Mouse (Mus musculus) R1 (cell line): ENCODE measurements around the gene Mgea5.

Experiments used
- DNase-seq: peaks from one replicate; pipeline ENCODE4 v3.0.0-alpha.2; 2018; ENCODE audit warnings: low read depth, low spot score

Gene Mgea5

DNA sequence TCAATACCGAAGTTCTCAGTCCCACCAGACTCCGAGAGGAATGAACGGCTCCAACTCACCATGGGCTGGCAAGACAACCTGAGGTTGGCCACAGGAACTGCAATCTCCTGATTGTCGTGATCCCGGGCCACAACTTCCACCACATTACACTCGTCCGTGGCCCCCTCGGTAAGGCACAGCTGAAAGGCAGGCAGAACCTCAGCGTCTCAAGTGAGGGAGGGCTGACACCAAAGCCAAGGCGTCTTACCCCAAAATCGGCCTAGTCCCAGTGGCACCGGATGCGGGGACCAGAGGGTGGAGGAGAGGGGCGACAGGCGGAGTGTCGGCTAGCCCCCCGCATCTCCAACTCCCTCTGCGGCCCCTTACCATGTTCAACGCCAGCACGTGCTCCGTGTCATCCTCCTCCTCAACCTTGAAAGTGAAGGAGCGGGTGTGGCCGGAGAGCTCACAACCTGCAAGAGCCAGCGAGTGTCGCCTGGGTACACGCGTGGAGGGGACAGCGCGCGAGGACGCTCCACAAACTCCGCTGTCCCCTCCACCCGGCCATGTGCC is 34.9 kb downstream of the Mgea5 start:
- peak; percentile 43 for DNase-seq

GRCm38 (mm10) chr19:45748206-45748605 is 35.4 kb downstream of the Mgea5 start:
- DNase-seq = no peak

DNA sequence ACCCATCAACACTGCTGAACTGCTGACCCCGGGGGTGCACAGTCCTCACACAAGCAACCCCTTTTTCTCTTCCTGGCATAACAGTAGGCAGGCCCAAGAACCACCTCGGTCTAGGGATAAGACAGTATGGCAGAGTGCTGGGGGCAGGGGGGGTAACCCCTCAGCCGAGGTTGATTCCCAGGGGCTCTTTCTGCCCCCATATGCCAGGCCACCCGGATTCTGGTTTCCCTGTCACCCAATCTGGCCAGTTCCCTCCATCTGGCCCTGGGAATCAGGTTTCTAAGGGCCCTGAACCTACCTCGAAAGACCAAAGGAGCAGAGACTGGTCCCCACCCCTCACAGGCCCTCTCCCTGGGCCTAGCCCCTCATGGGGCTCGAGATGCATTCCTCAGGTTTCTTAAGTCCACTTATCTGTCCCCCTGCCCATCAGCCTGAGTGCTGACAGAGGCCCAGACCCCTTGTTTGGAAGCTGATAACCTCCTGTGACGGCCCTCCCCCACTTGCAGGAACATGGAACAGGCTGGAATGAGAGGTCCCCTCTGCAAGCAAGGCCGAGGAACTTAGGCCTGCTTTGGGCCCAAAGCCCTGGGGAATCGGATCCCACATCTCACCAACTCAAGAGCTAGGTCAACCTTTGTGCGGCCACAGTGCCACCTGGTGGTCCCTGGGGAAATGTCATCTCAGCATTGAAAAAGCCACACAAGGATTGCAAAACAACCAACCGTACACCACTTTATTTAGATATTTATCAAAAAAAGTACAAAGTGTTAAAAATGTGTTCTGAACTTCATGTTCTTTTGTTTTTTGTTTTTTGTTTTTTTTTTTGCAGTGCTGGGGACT is 36.4 kb downstream of the Mgea5 start:
- peak; percentile 90 for DNase-seq

GRCm38 (mm10) chr19:45746153-45747020 is 37.2 kb downstream of the Mgea5 start:
- DNase-seq = peak; percentile 86

- no peak for DNase-seq
Measured at GRCm38 (mm10) chr19:45745344-45746152, 38.1 kb downstream of the Mgea5 start.

GRCm38 (mm10) chr19:45743619-45744018 is 40.0 kb downstream of the Mgea5 start:
- no peak for DNase-seq

GRCm38 (mm10) chr19:45742984-45743575 is 40.6 kb downstream of the Mgea5 start:
- DNase-seq = peak; percentile 58

- DNase-seq = no peak
Measured at GRCm38 (mm10) chr19:45742218-45742983, 41.2 kb downstream of the Mgea5 start, which contains the start of gene Fgf8. Fgf8 (minus strand) TSS chr19:45742915.

DNA sequence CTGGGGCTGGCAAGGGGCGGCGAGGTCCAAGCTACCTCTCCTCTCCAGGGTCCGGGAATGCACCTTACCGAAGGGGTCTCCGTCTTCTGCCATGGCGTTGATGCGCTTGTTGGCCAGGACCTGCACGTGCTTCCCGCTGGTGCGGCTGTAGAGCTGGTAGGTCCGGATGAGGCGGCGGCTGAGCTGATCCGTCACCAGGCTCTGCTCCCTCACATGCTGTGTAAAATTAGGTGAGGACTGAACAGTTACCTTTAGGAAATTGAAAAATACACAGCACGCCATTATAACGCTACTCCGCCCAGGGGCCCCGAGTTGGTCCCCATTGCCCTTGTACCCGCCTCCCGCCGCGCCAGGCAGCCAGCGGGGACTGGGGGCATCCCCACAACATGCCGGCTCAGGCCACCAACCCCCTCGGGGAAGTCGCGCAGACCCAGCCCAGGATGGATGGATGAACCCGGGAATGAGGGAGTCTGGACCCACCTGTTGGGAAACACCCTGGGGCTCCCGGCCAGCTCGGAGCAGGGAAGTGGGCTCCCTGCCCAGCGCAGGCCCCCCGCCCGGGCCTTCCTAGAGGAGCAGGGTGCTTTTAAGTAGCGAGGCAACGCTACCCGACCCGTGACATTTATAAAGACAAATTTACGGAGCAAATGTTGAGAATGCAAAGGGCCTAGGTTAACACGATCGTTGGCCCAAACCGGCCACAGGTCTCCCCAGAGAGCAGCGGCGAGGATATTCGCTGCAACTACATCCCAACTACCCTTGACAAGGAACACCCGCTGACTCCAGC is 42.0 kb downstream of the Mgea5 start:
- DNase-seq = no peak

- DNase-seq = no peak
Measured at GRCm38 (mm10) chr19:45740817-45741216, 42.8 kb downstream of the Mgea5 start.

DNA sequence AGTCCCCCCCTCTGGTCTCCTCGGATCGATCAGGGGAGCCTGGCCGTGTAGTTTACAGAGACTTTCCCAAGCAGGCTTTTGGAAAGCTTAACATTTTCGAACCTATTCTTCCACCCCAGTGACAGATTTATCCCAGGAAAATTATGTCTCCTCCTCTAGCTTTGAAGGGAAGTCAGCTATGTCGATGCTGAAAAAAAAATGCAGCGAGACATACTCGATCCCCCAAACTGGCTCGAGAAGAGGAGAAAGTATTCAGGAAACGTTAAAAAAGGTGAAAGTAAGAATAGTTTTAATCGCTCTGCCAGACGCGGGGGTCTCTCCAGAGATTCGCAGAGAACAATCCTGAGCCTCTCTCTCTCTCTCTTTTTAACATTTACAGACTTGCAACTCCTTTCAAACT is 43.4 kb downstream of the Mgea5 start:
- no peak for DNase-seq

DNA sequence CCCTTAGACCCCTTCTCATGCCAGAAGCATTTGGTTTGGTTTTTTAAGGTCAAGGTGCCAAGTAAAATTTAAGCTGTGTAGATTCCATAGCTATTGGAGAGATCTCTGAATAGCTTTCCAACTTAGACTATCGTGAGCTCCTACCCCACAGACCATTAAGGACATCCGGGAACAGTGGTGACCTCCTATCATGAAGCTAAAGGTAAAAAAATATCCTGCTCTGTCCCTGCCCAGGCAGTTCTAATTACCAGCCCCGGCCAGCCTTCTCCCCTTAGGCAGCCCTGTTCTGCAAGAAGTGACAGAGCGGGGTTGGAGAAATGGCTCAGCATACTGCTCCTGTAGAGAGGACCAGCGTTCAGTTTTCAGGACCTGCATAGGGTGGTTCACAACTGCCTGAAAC is 45.1 kb downstream of the Mgea5 start:
- DNase-seq = no peak

DNA sequence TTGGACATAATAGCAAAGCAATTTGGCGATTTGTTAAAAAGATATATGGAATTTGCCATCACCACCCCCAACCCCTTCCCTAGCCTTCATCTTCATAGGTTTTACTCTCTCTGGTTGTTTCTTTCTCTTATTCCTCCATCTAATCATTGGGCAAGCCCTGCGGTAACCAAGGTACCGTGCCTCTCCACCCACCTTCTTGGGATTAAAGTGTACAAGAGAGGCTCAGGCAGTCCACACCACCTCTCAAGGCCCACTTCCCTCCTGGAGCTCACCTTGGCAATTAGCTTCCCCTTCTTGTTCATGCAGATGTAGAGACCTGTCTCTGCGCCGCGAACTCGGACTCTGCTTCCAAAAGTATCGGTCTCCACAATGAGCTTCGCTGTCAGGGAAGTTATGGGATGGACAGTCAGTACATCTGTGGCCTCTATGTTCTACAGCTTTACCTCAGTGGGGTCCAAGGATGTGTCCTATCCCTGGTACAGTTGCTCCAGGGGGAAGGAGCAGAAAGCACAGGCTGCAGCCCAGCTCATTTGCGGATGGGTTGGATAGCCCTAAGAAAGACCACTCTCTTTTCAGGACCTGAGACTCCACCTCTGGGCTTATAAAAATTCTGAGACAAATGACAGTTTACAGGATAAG is 45.7 kb downstream of the Mgea5 start:
- no peak for DNase-seq

GRCm38 (mm10) chr19:45737208-45737845 is 46.3 kb downstream of the Mgea5 start:
- no peak for DNase-seq

- DNase-seq = peak; percentile 62
Measured at GRCm38 (mm10) chr19:45736855-45737207, 46.8 kb downstream of the Mgea5 start.

DNA sequence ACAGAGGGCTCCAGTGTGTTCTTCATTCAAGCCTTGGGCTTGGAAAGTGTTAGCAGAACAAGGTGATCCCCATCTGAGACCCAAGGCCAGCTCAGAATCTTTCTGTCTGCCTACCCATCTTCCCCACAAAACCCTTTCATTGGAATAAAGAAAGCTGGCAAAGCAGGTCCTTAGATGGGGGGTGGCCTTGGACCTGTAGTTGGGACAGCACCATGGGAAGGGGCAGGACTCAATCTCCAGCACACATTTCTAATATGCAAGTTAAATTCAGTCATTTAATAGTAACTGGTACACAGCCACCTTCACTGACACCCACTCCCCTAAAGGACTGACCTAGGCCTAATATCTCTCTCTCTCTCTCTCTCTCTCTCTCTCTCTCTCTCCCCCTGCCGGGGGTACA is 47.4 kb downstream of the Mgea5 start:
- no peak for DNase-seq

DNA sequence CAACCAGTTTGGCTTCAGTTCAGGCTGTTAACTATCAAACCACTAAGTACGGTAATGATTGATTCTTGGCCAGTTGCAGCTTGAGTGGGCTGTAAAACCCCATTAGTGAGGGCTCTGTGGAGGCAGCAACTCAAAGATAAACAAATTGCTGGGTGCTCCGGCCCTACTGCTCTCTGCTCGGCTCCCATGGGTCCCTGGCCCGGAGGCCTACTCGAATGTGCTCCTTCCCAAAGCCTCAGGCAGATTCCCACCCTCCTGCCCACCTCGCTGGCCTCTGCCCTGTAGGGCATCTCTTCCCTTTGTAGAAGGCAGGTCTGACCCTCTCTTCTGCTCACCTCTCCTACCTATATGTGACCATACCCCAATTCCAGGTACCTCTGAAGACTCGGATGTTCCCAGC is 48.9 kb downstream of the Mgea5 start:
- no peak for DNase-seq

GRCm38 (mm10) chr19:45734191-45734590 is 49.4 kb downstream of the Mgea5 start:
- no peak for DNase-seq

- no peak for DNase-seq
Measured at GRCm38 (mm10) chr19:45733564-45733963, 50.1 kb downstream of the Mgea5 start.
